Mouse (Mus musculus): ENCODE results near the gene Cacnb1. TPM values are rescaled to one million over a fixed set of nuclear protein-coding genes. Genes with fewer than 3 reads are reported as not detected.

Gene Cacnb1
- polyA plus RNA-seq, 1 experiment = 8.9 TPM

DNA sequence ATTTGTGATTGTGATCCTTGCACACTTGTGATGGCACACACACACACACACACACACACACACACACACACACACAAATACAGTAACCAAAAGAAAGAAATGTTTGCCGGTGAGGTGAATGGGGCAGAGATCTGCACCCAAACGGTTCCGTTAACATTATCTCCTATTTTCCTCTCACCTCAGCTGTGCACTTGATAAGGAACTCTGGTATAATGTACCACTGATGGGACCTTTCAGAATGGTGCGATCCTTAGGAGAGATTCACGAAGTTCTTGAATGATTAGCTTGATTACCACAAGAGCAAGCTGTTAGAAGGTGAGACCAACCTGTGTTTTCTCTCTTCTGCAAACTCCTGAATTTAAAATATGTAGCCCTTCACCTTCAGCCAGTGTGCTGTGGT is 54.4 kb downstream of the Cacnb1 start:
- WGBS = 84% methylated on average over 5 of the region's 5 CpGs
- no peak overlapping the region for H3K4me3 ChIP-seq (ENCODE audit: extremely low read depth, insufficient read depth, insufficient read length)
- no peak for TF ChIP-seq CTCF (IDR thresholded peaks at IDR 0.05; ENCODE audit: extremely low read depth, insufficient read depth, insufficient read length, insufficient replicate concordance)
- TF ChIP-seq POLR2A (IDR thresholded peaks at IDR 0.05; ENCODE audit: low read depth, low read length) = no peak

DNA sequence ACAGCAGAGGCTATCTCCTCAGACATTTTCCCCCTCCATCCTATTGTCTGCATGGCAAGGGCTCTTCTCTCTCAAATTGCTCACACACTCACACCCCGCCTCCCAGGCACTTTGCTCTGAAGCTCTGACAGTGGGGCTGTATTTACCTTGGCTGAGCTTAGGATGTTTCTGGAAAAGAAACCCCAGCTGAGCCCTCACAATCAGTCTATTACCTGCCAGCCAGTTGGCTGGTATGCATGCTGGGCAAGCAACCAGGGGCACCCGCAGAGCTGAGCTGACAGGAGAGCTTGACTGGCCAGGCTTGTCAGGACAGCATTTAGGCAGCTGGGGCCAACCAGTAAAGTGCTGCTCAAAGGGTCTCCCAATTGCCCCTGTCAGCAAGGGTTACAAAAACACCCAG is 55.7 kb downstream of the Cacnb1 start:
- 77% methylated on average over 2 of the region's 2 CpGs for WGBS
- no peaks in the 10 kb centered on the region for H3K27me3 ChIP-seq (ENCODE audit: control insufficient read depth, insufficient read depth, low read length)
- DNase-seq (ENCODE audit: low read depth in 1 of 2, low spot score in 2 of 2) = no peak
- TF ChIP-seq CTCF (IDR thresholded peaks at IDR 0.05; ENCODE audit: extremely low read depth, insufficient read depth, insufficient read length, insufficient replicate concordance) (no peak), POLR2A (IDR thresholded peaks at IDR 0.05; ENCODE audit: low read depth, low read length) (no peak)
- no peaks in the 10 kb centered on the region for H3K36me3 ChIP-seq (ENCODE audit: control insufficient read depth, insufficient read depth, low read length)
- no peak overlapping the region for H3K27ac ChIP-seq (ENCODE audit: insufficient read depth, low read length)
- no peaks in the 10 kb centered on the region for H3K4me1 ChIP-seq (ENCODE audit: control insufficient read depth, insufficient read depth, insufficient read length)
- no peak overlapping the region for H3K4me3 ChIP-seq (ENCODE audit: extremely low read depth, insufficient read depth, insufficient read length)

More for the DNA sequence above, 54.4 kb downstream of the Cacnb1 start:
- DNase-seq (ENCODE audit: low read depth in 1 of 2, low spot score in 2 of 2) = no peak
- Histone ChIP-seq H3K4me1 (ENCODE audit: control insufficient read depth, insufficient read depth, insufficient read length) (no peaks in the 10 kb centered on the region), H3K27ac (ENCODE audit: insufficient read depth, low read length) (no peak overlapping the region), H3K36me3 (ENCODE audit: control insufficient read depth, insufficient read depth, low read length) (no peaks in the 10 kb centered on the region), H3K27me3 (ENCODE audit: control insufficient read depth, insufficient read depth, low read length) (no peaks in the 10 kb centered on the region)

DNA sequence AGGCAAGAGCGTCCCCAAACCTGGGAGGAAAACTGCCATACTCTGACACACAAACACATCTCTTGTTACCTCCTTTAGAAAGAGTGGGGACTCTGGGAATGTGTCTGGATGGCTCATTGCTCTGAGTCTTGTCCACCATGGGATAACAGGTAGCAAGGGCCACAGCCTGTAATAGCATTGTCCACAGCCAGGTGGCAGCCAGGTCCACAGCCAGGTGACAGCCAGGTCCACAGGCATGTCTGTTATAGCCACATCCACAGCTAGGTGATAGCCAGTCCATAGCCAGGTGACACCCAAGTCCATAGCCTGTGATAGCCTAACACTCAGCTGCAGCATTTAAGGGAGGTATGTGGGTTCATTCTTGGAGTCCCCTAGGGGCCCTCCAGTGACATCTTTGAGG is 61.9 kb downstream of the Cacnb1 start:
- Histone ChIP-seq H3K27me3 (ENCODE audit: control insufficient read depth, insufficient read depth, low read length) (no peaks in the 10 kb centered on the region), H3K4me1 (ENCODE audit: control insufficient read depth, insufficient read depth, insufficient read length) (peaks cover 5% of the 10 kb centered on the region; the same call in 1 of the 2 replicates), H3K4me3 (ENCODE audit: extremely low read depth, insufficient read depth, insufficient read length) (no peak overlapping the region), H3K27ac (ENCODE audit: insufficient read depth, low read length) (no peak overlapping the region), H3K36me3 (ENCODE audit: control insufficient read depth, insufficient read depth, low read length) (no peaks in the 10 kb centered on the region)
- DNase-seq (ENCODE audit: low read depth in 1 of 2, low spot score in 2 of 2) = peak in 1 of 2 experiments; percentile 29
- 97% methylated on average over 1 of the region's 1 CpGs for WGBS
- TF ChIP-seq CTCF (IDR thresholded peaks at IDR 0.05; ENCODE audit: extremely low read depth, insufficient read depth, insufficient read length, insufficient replicate concordance) = peak; percentile 37; the same call in 1 of the 2 replicates
- no peak for TF ChIP-seq POLR2A (IDR thresholded peaks at IDR 0.05; ENCODE audit: low read depth, low read length)

GRCm38 (mm10) chr11:97959300-97959680 is 63.5 kb downstream of the Cacnb1 start:
- 90% methylated on average over 5 of the region's 5 CpGs for WGBS
- Histone ChIP-seq H3K27ac (ENCODE audit: insufficient read depth, low read length) (no peak overlapping the region), H3K36me3 (ENCODE audit: control insufficient read depth, insufficient read depth, low read length) (no peaks in the 10 kb centered on the region), H3K4me3 (ENCODE audit: extremely low read depth, insufficient read depth, insufficient read length) (no peak overlapping the region), H3K27me3 (ENCODE audit: control insufficient read depth, insufficient read depth, low read length) (no peaks in the 10 kb centered on the region), H3K4me1 (ENCODE audit: control insufficient read depth, insufficient read depth, insufficient read length) (peaks cover 5% of the 10 kb centered on the region; the same call in 1 of the 2 replicates)
- TF ChIP-seq POLR2A (IDR thresholded peaks at IDR 0.05; ENCODE audit: low read depth, low read length) (no peak), CTCF (IDR thresholded peaks at IDR 0.05; ENCODE audit: extremely low read depth, insufficient read depth, insufficient read length, insufficient replicate concordance) (no peak)
- DNase-seq (ENCODE audit: low read depth in 1 of 2, low spot score in 2 of 2) = no peak

GRCm38 (mm10) chr11:97958641-97959299 is 64.1 kb downstream of the Cacnb1 start:
- Histone ChIP-seq H3K27me3 (ENCODE audit: control insufficient read depth, insufficient read depth, low read length) (no peaks in the 10 kb centered on the region), H3K36me3 (ENCODE audit: control insufficient read depth, insufficient read depth, low read length) (no peaks in the 10 kb centered on the region), H3K27ac (ENCODE audit: insufficient read depth, low read length) (no peak overlapping the region), H3K4me1 (ENCODE audit: control insufficient read depth, insufficient read depth, insufficient read length) (peaks cover 5% of the 10 kb centered on the region; the same call in 1 of the 2 replicates), H3K4me3 (ENCODE audit: extremely low read depth, insufficient read depth, insufficient read length) (no peak overlapping the region)
- WGBS = 65% methylated on average over 7 of the region's 7 CpGs
- no peak for DNase-seq (ENCODE audit: low read depth in 1 of 2, low spot score in 2 of 2)
- TF ChIP-seq CTCF (IDR thresholded peaks at IDR 0.05; ENCODE audit: extremely low read depth, insufficient read depth, insufficient read length, insufficient replicate concordance) (no peak), POLR2A (IDR thresholded peaks at IDR 0.05; ENCODE audit: low read depth, low read length) (no peak)

- 81% methylated on average over 6 of the region's 6 CpGs for WGBS
- no peak for DNase-seq (ENCODE audit: low read depth in 1 of 2, low spot score in 2 of 2)
- no peak for TF ChIP-seq CTCF (IDR thresholded peaks at IDR 0.05; ENCODE audit: extremely low read depth, insufficient read depth, insufficient read length, insufficient replicate concordance)
- no peak for TF ChIP-seq POLR2A (IDR thresholded peaks at IDR 0.05; ENCODE audit: low read depth, low read length)
- Histone ChIP-seq H3K27ac (ENCODE audit: insufficient read depth, low read length) (no peak overlapping the region), H3K4me3 (ENCODE audit: extremely low read depth, insufficient read depth, insufficient read length) (no peak overlapping the region), H3K4me1 (ENCODE audit: control insufficient read depth, insufficient read depth, insufficient read length) (peaks cover 10% of the 10 kb centered on the region; the same call in 1 of the 2 replicates), H3K27me3 (ENCODE audit: control insufficient read depth, insufficient read depth, low read length) (no peaks in the 10 kb centered on the region), H3K36me3 (ENCODE audit: control insufficient read depth, insufficient read depth, low read length) (no peaks in the 10 kb centered on the region)
Observed at GRCm38 (mm10) chr11:97956905-97957560, 65.8 kb downstream of the Cacnb1 start.

- 80% methylated on average over 4 of the region's 4 CpGs for WGBS
- Histone ChIP-seq H3K4me1 (ENCODE audit: control insufficient read depth, insufficient read depth, insufficient read length) (peaks cover 10% of the 10 kb centered on the region; the same call in 1 of the 2 replicates), H3K27ac (ENCODE audit: insufficient read depth, low read length) (no peak overlapping the region), H3K27me3 (ENCODE audit: control insufficient read depth, insufficient read depth, low read length) (no peaks in the 10 kb centered on the region), H3K36me3 (ENCODE audit: control insufficient read depth, insufficient read depth, low read length) (no peaks in the 10 kb centered on the region), H3K4me3 (ENCODE audit: extremely low read depth, insufficient read depth, insufficient read length) (no peak overlapping the region)
- TF ChIP-seq POLR2A (IDR thresholded peaks at IDR 0.05; ENCODE audit: low read depth, low read length) (no peak), CTCF (IDR thresholded peaks at IDR 0.05; ENCODE audit: extremely low read depth, insufficient read depth, insufficient read length, insufficient replicate concordance) (no peak)
- no peak for DNase-seq (ENCODE audit: low read depth in 1 of 2, low spot score in 2 of 2)
Observed at GRCm38 (mm10) chr11:97955915-97956314, 66.9 kb downstream of the Cacnb1 start.

All from spleen, adult 2 months (tissue).